Mouse (Mus musculus) skeletal muscle tissue, adult 2 months (tissue): ENCODE data around the gene Capn13.
"Not testable (repeated sequence)": the region's sequence is repeated elsewhere in the genome, so short reads cannot be mapped to it uniquely, and the experiment has no call there.

Experiments
- DNase-seq: peaks from one replicate; pipeline ENCODE4 v3.0.0-alpha.2; 2012; ENCODE audit warnings: low read depth, low spot score

The Capn13 gene

GRCm38 (mm10) chr17:73277770-73278169, 122.9 kb downstream of the Capn13 start:
- DNase-seq, result no peak

GRCm38 (mm10) chr17:73275066-73275465, 125.6 kb downstream of the Capn13 start:
- no peak for DNase-seq

GRCm38 (mm10) chr17:73273809-73274208, 126.9 kb downstream of the Capn13 start:
- DNase-seq, result peak; percentile 27

GRCm38 (mm10) chr17:73271797-73272600, 128.7 kb downstream of the Capn13 start:
- no peak for DNase-seq

GRCm38 (mm10) chr17:73270871-73271796, 129.5 kb downstream of the Capn13 start:
- DNase-seq, result no peak

GRCm38 (mm10) chr17:73263077-73263501, 137.6 kb downstream of the Capn13 start:
- DNase-seq, result peak; percentile 43

- DNase-seq, result no peak
Measured at GRCm38 (mm10) chr17:73262558-73262957, 138.1 kb downstream of the Capn13 start.

GRCm38 (mm10) chr17:73259258-73259657, 141.4 kb downstream of the Capn13 start:
- DNase-seq, result not testable (repeated sequence)

GRCm38 (mm10) chr17:73258620-73259019, 142.0 kb downstream of the Capn13 start:
- peak; percentile 38 for DNase-seq
